Mouse (Mus musculus) granulocyte monocyte progenitor cell, adult 5-6 weeks (primary cell): ENCODE results near the gene Smad3. TPM values are rescaled to one million over a fixed set of nuclear protein-coding genes. Genes with fewer than 3 reads are reported as not detected.
A peak's percentile ranks its signal among the peaks of the same experiment; 100 is the strongest.

Source experiments
- ATAC-seq: replicated peaks from 2 replicates; pipeline ENCODE4 v1.8.0; 2016; ENCODE audit warnings: mild to moderate bottlenecking, moderate TSS enrichment, inconsistent platforms; ENCODE audit not compliant: poor library complexity, severe bottlenecking
- total RNA-seq, 2 experiments: library from RNA; stranded (forward) in 1 of 2; stranded (reverse) in 1 of 2; fragments of 200-712, 200-1000 nt in 1 of 2; fragments of >200 nt in 1 of 2; fragmentation: Nextera tagmentation in 1 of 2; gene quantifications; 2 replicates each; pipeline ENCODE4 v1.2.3; 2014 to 2017

The Smad3 gene
- total RNA-seq, 2 experiments from 2014 or later: 12.6 to 24.7 TPM

GRCm38 (mm10) chr9:63609246-63609645, 148.5 kb downstream of the Smad3 start:
- ATAC-seq: no peak

GRCm38 (mm10) chr9:63608006-63608405, 149.8 kb downstream of the Smad3 start:
- ATAC-seq: no peak

GRCm38 (mm10) chr9:63606594-63606993, 151.2 kb downstream of the Smad3 start:
- no peak for ATAC-seq

GRCm38 (mm10) chr9:63603849-63604248, 153.9 kb downstream of the Smad3 start:
- no peak for ATAC-seq

- peak; percentile 97 for ATAC-seq
These were observed 155.5 kb downstream of the Smad3 start, which contains the start of the genes Iqch and Aagab for GRCm38 (mm10) chr9:63602043-63602939. Gene Iqch (minus strand): TSS chr9:63602493. Gene Aagab (plus strand): TSS chr9:63602660.

Other genes starting within 250 kb of the Smad3 start
- not detected in 2 replicates for gene Iqch, start 155.5 kb downstream of the Smad3 start, total RNA-seq (2014; fragmentation: Nextera tagmentation)
- not detected in 2 replicates for gene Iqch, start 155.5 kb downstream of the Smad3 start, total RNA-seq (2017)
- 24.9 and 30.8 TPM in 2 replicates for gene Aagab, start 155.3 kb downstream of the Smad3 start, total RNA-seq (2014; fragmentation: Nextera tagmentation)
- 35.8 and 57.0 TPM in 2 replicates for gene Aagab, start 155.3 kb downstream of the Smad3 start, total RNA-seq (2017)